Mouse (Mus musculus) cerebellum, adult 2 months (tissue): ENCODE results near the gene Polr2i.

Experiments
- CTCF ChIP-seq: fragments of 200-500 bp; IDR thresholded peaks from 2 replicates; pipeline ENCODE4 v1.5.1; 2011; ENCODE audit warnings: low read depth, mild to moderate bottlenecking, control low read depth, low read length, moderate library complexity, borderline replicate concordance; ENCODE audit not compliant: insufficient read depth
- POLR2A ChIP-seq: fragments of 200-500 bp; IDR thresholded peaks from 2 replicates; pipeline ENCODE4 v1.6.1; 2011; ENCODE audit warnings: low read length, control low read depth, borderline replicate concordance; ENCODE audit not compliant: insufficient read depth

GRCm38 (mm10) chr7:30183879-30184289 lies 47.9 kb upstream of the Polr2i start, which contains the start of gene Cox7a1:
- no peak for TF ChIP-seq CTCF
- TF ChIP-seq POLR2A: no peak
